Mouse (Mus musculus): ENCODE data around the gene Alox12. TPM values are rescaled to one million over a fixed set of nuclear protein-coding genes. Genes with fewer than 3 reads are reported as not detected.

The Alox12 gene
- polyA plus RNA-seq, 1 experiment, result 164 TPM

- Histone ChIP-seq H3K36me3 (replicated peaks; ENCODE audit: low read length) (peaks cover 92% of the 10 kb centered on the region), H3K4me3 (replicated peaks) (peak overlapping the region; percentile 94), H3K4me1 (peaks cover 93% of the 10 kb centered on the region), H3K9me3 (no peaks in the 10 kb centered on the region), H3K27me3 (replicated peaks) (no peaks in the 10 kb centered on the region)
- no peak for TF ChIP-seq FLI1 (IDR thresholded peaks at IDR 0.05; ENCODE audit: low read length)
- no peak for TF ChIP-seq GATA1 (IDR thresholded peaks at IDR 0.05; ENCODE audit: borderline replicate concordance, low read length)
These were observed 5.0 kb downstream of the Alox12 start for GRCm38 (mm10) chr11:70250150-70250549.

GRCm38 (mm10) chr11:70247136-70247845, 7.9 kb downstream of the Alox12 start:
- H3K36me3 ChIP-seq (replicated peaks; ENCODE audit: low read length), result peaks cover 93% of the 10 kb centered on the region
- no peak for TF ChIP-seq FLI1 (IDR thresholded peaks at IDR 0.05; ENCODE audit: low read length)
- no peak for TF ChIP-seq GATA1 (IDR thresholded peaks at IDR 0.05; ENCODE audit: borderline replicate concordance, low read length)
- no peaks in the 10 kb centered on the region for H3K9me3 ChIP-seq
- no peak overlapping the region for H3K4me3 ChIP-seq (replicated peaks)
- no peaks in the 10 kb centered on the region for H3K27me3 ChIP-seq (replicated peaks)
- H3K4me1 ChIP-seq, result peaks cover 82% of the 10 kb centered on the region

- H3K9me3 ChIP-seq, result no peaks in the 10 kb centered on the region
- no peak for TF ChIP-seq GATA1 (IDR thresholded peaks at IDR 0.05; ENCODE audit: borderline replicate concordance, low read length)
- no peak for TF ChIP-seq FLI1 (IDR thresholded peaks at IDR 0.05; ENCODE audit: low read length)
- peaks cover 69% of the 10 kb centered on the region for H3K36me3 ChIP-seq (replicated peaks; ENCODE audit: low read length)
These were observed 12.6 kb downstream of the Alox12 start for GRCm38 (mm10) chr11:70242591-70242990.

GRCm38 (mm10) chr11:70239541-70240279, 15.4 kb downstream of the Alox12 start, which contains the start of the genes Gm21988 and Rnasek:
Gene Gm21988, minus strand, starts transcription at chr11:70239830.
Gene Rnasek, minus strand, starts transcription at chr11:70239842.
- no peak for TF ChIP-seq FLI1 (IDR thresholded peaks at IDR 0.05; ENCODE audit: low read length)
- no peak for TF ChIP-seq GATA1 (IDR thresholded peaks at IDR 0.05; ENCODE audit: borderline replicate concordance, low read length)
- Histone ChIP-seq H3K4me1 (peaks cover 66% of the 10 kb centered on the region), H3K36me3 (replicated peaks; ENCODE audit: low read length) (peaks cover 65% of the 10 kb centered on the region), H3K27me3 (replicated peaks) (no peaks in the 10 kb centered on the region), H3K4me3 (replicated peaks) (peak within 1 kb of the TSS; percentile 99), H3K9me3 (no peaks in the 10 kb centered on the region)

More at GRCm38 (mm10) chr11:70242591-70242990, 12.6 kb downstream of the Alox12 start:
- Histone ChIP-seq H3K4me1 (peaks cover 61% of the 10 kb centered on the region), H3K27me3 (replicated peaks) (no peaks in the 10 kb centered on the region), H3K4me3 (replicated peaks) (peak overlapping the region; percentile 62)

- H3K4me3 ChIP-seq (replicated peaks), result peak overlapping the region; percentile 99
- peaks cover 64% of the 10 kb centered on the region for H3K36me3 ChIP-seq (replicated peaks; ENCODE audit: low read length)
- TF ChIP-seq FLI1 (IDR thresholded peaks at IDR 0.05; ENCODE audit: low read length), result no peak
- no peak for TF ChIP-seq GATA1 (IDR thresholded peaks at IDR 0.05; ENCODE audit: borderline replicate concordance, low read length)
- peaks cover 68% of the 10 kb centered on the region for H3K4me1 ChIP-seq
- no peaks in the 10 kb centered on the region for H3K9me3 ChIP-seq
- no peaks in the 10 kb centered on the region for H3K27me3 ChIP-seq (replicated peaks)
These were observed 16.3 kb downstream of the Alox12 start for GRCm38 (mm10) chr11:70238591-70239440.

- H3K36me3 ChIP-seq (replicated peaks; ENCODE audit: low read length), result peaks cover 55% of the 10 kb centered on the region
- H3K4me1 ChIP-seq, result peaks cover 76% of the 10 kb centered on the region
- H3K9me3 ChIP-seq, result no peaks in the 10 kb centered on the region
- H3K27me3 ChIP-seq (replicated peaks), result no peaks in the 10 kb centered on the region
- TF ChIP-seq FLI1 (IDR thresholded peaks at IDR 0.05; ENCODE audit: low read length) (peak; percentile 79; the same call in 1 of the 2 replicates), GATA1 (IDR thresholded peaks at IDR 0.05; ENCODE audit: borderline replicate concordance, low read length) (no peak)
- H3K4me3 ChIP-seq (replicated peaks), result peak within 1 kb of the TSS; percentile 99
These were observed 17.5 kb downstream of the Alox12 start, which contains the start of gene 0610010K14Rik for GRCm38 (mm10) chr11:70237457-70238167. Gene 0610010K14Rik, minus strand, starts transcription at chr11:70237914.

GRCm38 (mm10) chr11:70236717-70237116, 18.4 kb downstream of the Alox12 start:
- H3K4me1 ChIP-seq, result peaks cover 71% of the 10 kb centered on the region
- H3K36me3 ChIP-seq (replicated peaks; ENCODE audit: low read length), result peaks cover 46% of the 10 kb centered on the region
- H3K27me3 ChIP-seq (replicated peaks), result no peaks in the 10 kb centered on the region
- H3K4me3 ChIP-seq (replicated peaks), result peak overlapping the region; percentile 99
- H3K9me3 ChIP-seq, result no peaks in the 10 kb centered on the region
- TF ChIP-seq FLI1 (IDR thresholded peaks at IDR 0.05; ENCODE audit: low read length), result no peak
- no peak for TF ChIP-seq GATA1 (IDR thresholded peaks at IDR 0.05; ENCODE audit: borderline replicate concordance, low read length)

- Histone ChIP-seq H3K36me3 (replicated peaks; ENCODE audit: low read length) (peaks cover 42% of the 10 kb centered on the region), H3K4me1 (peaks cover 66% of the 10 kb centered on the region)
- TF ChIP-seq GATA1 (IDR thresholded peaks at IDR 0.05; ENCODE audit: borderline replicate concordance, low read length) (no peak), FLI1 (IDR thresholded peaks at IDR 0.05; ENCODE audit: low read length) (no peak)
These were observed 19.8 kb downstream of the Alox12 start for GRCm38 (mm10) chr11:70235254-70235900.

More at GRCm38 (mm10) chr11:70235254-70235900, 19.8 kb downstream of the Alox12 start:
- Histone ChIP-seq H3K4me3 (replicated peaks) (peak overlapping the region; percentile 51), H3K9me3 (no peaks in the 10 kb centered on the region), H3K27me3 (replicated peaks) (peaks cover under 1% of the 10 kb centered on the region)
